Mouse (Mus musculus) megakaryocyte, embryonic 14.5 days (primary cell): Measurements from ENCODE around the gene Bcdin3d. TPM values are rescaled to one million over a fixed set of nuclear protein-coding genes. Genes with fewer than 3 reads are reported as not detected.
A peak's percentile ranks its signal among the peaks of the same experiment; 100 is the strongest.

Experiments used
- H3K27me3 ChIP-seq: replicated peaks from 2 replicates; pipeline ENCODE3; 2012; ENCODE audit warnings: inconsistent platforms
- H3K36me3 ChIP-seq: replicated peaks from 2 replicates; pipeline ENCODE3; 2012; ENCODE audit warnings: low read length, inconsistent platforms, mixed read lengths
- H3K4me1 ChIP-seq: 2 replicates; pipeline ENCODE4 v1.6.1; 2012; ENCODE audit warnings: inconsistent platforms
- H3K4me3 ChIP-seq: replicated peaks from 2 replicates; pipeline ENCODE3; 2012; ENCODE audit warnings: moderate library complexity, mild to moderate bottlenecking, inconsistent platforms
- H3K9me3 ChIP-seq: 2 replicates; pipeline ENCODE4 v1.6.1; 2012; ENCODE audit warnings: inconsistent platforms
- FLI1 ChIP-seq: IDR thresholded peaks from 2 replicates; pipeline ENCODE4 v1.6.1; 2012; ENCODE audit warnings: low read length, inconsistent platforms, mixed read lengths
- GATA1 ChIP-seq: IDR thresholded peaks from 3 replicates; pipeline ENCODE4 v1.6.1; 2012; ENCODE audit warnings: mixed read lengths, low read length, inconsistent platforms, borderline replicate concordance
- polyA plus RNA-seq: library from polyadenylated mRNA; stranded (reverse); fragments of >175 nt; gene quantifications from 2 replicates; pipeline ENCODE4 v1.2.3, GENCODE M21; 2012; ENCODE audit warnings: low replicate concordance; ENCODE audit not compliant: insufficient read depth

The Bcdin3d gene
- polyA plus RNA-seq, 1 experiment, result 3.8 TPM

DNA sequence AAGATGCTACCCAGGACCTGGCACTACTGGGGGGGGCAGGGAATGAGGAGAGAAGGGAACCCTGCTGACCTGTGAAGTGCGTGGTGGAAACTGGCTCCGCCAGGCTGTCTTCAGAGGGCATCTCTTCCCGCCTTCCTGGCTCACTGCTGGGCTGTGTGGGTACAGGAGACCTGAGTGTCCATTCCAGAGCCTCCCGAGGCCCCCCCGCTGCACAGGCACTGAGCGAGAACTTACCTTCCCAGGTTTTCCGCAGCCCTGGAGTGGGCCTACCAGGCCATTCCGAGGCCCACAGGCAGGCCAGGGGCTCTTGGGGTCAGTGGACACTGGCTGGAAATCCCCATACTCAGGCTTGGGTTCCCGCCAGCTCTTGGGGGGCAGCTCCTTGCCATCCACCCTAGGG is 50.6 kb downstream of the Bcdin3d start:
- TF ChIP-seq GATA1 (no peak), FLI1 (no peak)
- H3K9me3 ChIP-seq, result no peaks in the 10 kb centered on the region
- H3K4me3 ChIP-seq, result no peak overlapping the region
- H3K36me3 ChIP-seq, result peaks cover 47% of the 10 kb centered on the region
- peaks cover 15% of the 10 kb centered on the region for H3K4me1 ChIP-seq
- peaks cover 4% of the 10 kb centered on the region for H3K27me3 ChIP-seq

GRCm38 (mm10) chr15:99423131-99423530 is 51.4 kb downstream of the Bcdin3d start:
- H3K36me3 ChIP-seq, result peaks cover 43% of the 10 kb centered on the region
- H3K4me1 ChIP-seq, result peaks cover 18% of the 10 kb centered on the region
- TF ChIP-seq FLI1 (no peak), GATA1 (no peak)

GRCm38 (mm10) chr15:99422551-99422950 is 52.0 kb downstream of the Bcdin3d start:
- peaks cover 22% of the 10 kb centered on the region for H3K4me1 ChIP-seq
- H3K27me3 ChIP-seq, result peaks cover 4% of the 10 kb centered on the region
- H3K9me3 ChIP-seq, result no peaks in the 10 kb centered on the region

More at GRCm38 (mm10) chr15:99423131-99423530, 51.4 kb downstream of the Bcdin3d start:
- H3K4me3 ChIP-seq, result no peak overlapping the region
- no peaks in the 10 kb centered on the region for H3K9me3 ChIP-seq
- H3K27me3 ChIP-seq, result peaks cover 4% of the 10 kb centered on the region

GRCm38 (mm10) chr15:99421676-99422075 is 52.9 kb downstream of the Bcdin3d start:
- Histone ChIP-seq H3K27me3 (peaks cover 4% of the 10 kb centered on the region), H3K4me3 (no peak overlapping the region), H3K4me1 (peaks cover 26% of the 10 kb centered on the region), H3K36me3 (peaks cover 28% of the 10 kb centered on the region), H3K9me3 (no peaks in the 10 kb centered on the region)
- TF ChIP-seq GATA1, result no peak

More at GRCm38 (mm10) chr15:99422551-99422950, 52.0 kb downstream of the Bcdin3d start:
- Histone ChIP-seq H3K4me3 (no peak overlapping the region), H3K36me3 (peaks cover 37% of the 10 kb centered on the region)
- no peak for TF ChIP-seq FLI1
- TF ChIP-seq GATA1, result no peak

GRCm38 (mm10) chr15:99421152-99421551 is 53.4 kb downstream of the Bcdin3d start:
- no peak for TF ChIP-seq FLI1
- TF ChIP-seq GATA1, result no peak
- H3K27me3 ChIP-seq, result peaks cover 4% of the 10 kb centered on the region
- no peak overlapping the region for H3K4me3 ChIP-seq
- no peaks in the 10 kb centered on the region for H3K9me3 ChIP-seq
- H3K36me3 ChIP-seq, result peaks cover 24% of the 10 kb centered on the region
- peaks cover 31% of the 10 kb centered on the region for H3K4me1 ChIP-seq

DNA sequence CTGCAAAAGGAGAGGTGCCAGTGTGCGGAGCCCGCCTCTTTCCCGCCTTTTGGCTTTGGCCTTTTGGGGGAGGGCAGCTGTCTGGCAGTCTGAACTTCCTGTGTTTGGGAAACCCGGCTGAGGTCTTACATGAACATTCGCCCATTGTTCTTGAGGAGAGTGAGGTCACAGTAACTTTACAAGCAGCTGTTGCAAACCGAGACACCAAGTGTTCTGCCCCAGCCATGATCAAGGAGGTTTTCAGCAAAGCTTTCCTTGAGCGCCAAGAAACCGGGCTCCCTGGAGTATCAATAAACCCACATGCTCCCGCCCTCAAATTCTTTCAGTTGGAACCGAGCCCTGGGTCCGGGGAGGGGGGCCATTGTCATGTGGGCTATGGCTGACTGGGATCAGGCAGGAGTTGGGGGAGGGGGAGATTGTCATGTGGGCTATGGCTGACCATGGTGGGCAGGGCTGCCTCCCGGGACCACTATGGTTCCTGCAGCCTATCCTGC is 54.0 kb downstream of the Bcdin3d start:
- H3K36me3 ChIP-seq, result peaks cover 18% of the 10 kb centered on the region
- H3K4me1 ChIP-seq, result peaks cover 35% of the 10 kb centered on the region
- peaks cover 2% of the 10 kb centered on the region for H3K27me3 ChIP-seq
- TF ChIP-seq FLI1 (no peak), GATA1 (no peak)
- peak overlapping the region; percentile 14 for H3K4me3 ChIP-seq
- H3K9me3 ChIP-seq, result no peaks in the 10 kb centered on the region

GRCm38 (mm10) chr15:99420101-99420500 is 54.4 kb downstream of the Bcdin3d start:
- H3K36me3 ChIP-seq, result peaks cover 15% of the 10 kb centered on the region
- H3K9me3 ChIP-seq, result no peaks in the 10 kb centered on the region
- TF ChIP-seq FLI1, result no peak
- TF ChIP-seq GATA1, result no peak
- peaks cover 35% of the 10 kb centered on the region for H3K4me1 ChIP-seq
- H3K4me3 ChIP-seq, result no peak overlapping the region
- H3K27me3 ChIP-seq, result no peaks in the 10 kb centered on the region

Other genes with a start within 250 kb of the Bcdin3d start
- not detected in 2 replicates for gene Kcnh3, start 249.9 kb downstream of the Bcdin3d start, polyA plus RNA-seq
- 24.2 and 57.0 TPM in 2 replicates for gene Mcrs1, start 222.8 kb downstream of the Bcdin3d start, polyA plus RNA-seq
- 14.7 and 16.8 TPM in 2 replicates for gene Prpf40b, start 179.6 kb downstream of the Bcdin3d start, polyA plus RNA-seq
- not detected in 2 replicates for gene Fam186b, start 178.8 kb downstream of the Bcdin3d start, polyA plus RNA-seq
- gene Fmnl3, start 104.2 kb downstream of the Bcdin3d start, polyA plus RNA-seq, result 4.4 and 6.8 TPM in 2 replicates
- 206 and 441 TPM in 2 replicates for gene Tmbim6, start 81.8 kb downstream of the Bcdin3d start, polyA plus RNA-seq
- 13.8 and 16.8 TPM in 2 replicates for gene Nckap5l, start 17.0 kb downstream of the Bcdin3d start, polyA plus RNA-seq
- gene Faim2, start 53.4 kb upstream of the Bcdin3d start, polyA plus RNA-seq, result 0.14 TPM in 1 of 2 replicates, not detected in the other
- not detected in 2 replicates for gene Aqp2, start 104.3 kb upstream of the Bcdin3d start, polyA plus RNA-seq
- not detected in 2 replicates for gene Aqp5, start 116.1 kb upstream of the Bcdin3d start, polyA plus RNA-seq
- not detected in 2 replicates for gene Aqp6, start 126.7 kb upstream of the Bcdin3d start, polyA plus RNA-seq
- gene Racgap1, start 176.9 kb upstream of the Bcdin3d start, polyA plus RNA-seq, result 3.6 and 7.7 TPM in 2 replicates
- not detected in 2 replicates for gene Asic1, start 195.6 kb upstream of the Bcdin3d start, polyA plus RNA-seq
- 20.3 and 45.0 TPM in 2 replicates for gene Smarcd1, start 227.4 kb upstream of the Bcdin3d start, polyA plus RNA-seq
- gene Gm17349, start 230.8 kb upstream of the Bcdin3d start, polyA plus RNA-seq, result 17.1 TPM in 1 of 2 replicates, not detected in the other
- gene Gpd1, start 242.8 kb upstream of the Bcdin3d start, polyA plus RNA-seq, result 0.34 TPM in 1 of 2 replicates, not detected in the other